ENCODE assay signal across 9 mouse cellular contexts in genomic region chr9:59551620-59552031, GRCm38 (mm10). TPM values are rescaled to one million over a fixed set of nuclear protein-coding genes. Genes with fewer than 3 reads are reported as not detected.
A peak's percentile ranks its signal among the peaks of the same experiment; 100 is the strongest.
DNase-seq lines count a peak whose midpoint lies in the region; ATAC-seq lines count a peak whose summit lies in the region.
"Had no signal": no experiment of that assay in that cellular context is flagged by ENCODE, and none has a peak within 500 bp of the region (broad histone marks: within the 10 kb centered on the region; RNA-seq: fewer than 3 reads in every experiment).

No protein-coding gene starts in this region.

- H3K4me1 ChIP-seq in intestine, embryonic 15.5 days (replicated peaks), result 0 out of 2 replicates have a peak, but pooled peaks cover 3% of the 10 kb centered on the region
- H3K4me1 ChIP-seq: limb, embryonic 13.5 days had no signal

- WGBS in intestine, embryonic 15.5 days, result 65% methylated on average over 3 of the region's 3 CpGs

- no peak overlapping the region for H3K27ac ChIP-seq in intestine, embryonic 15.5 days
- H3K27ac ChIP-seq: limb, embryonic 13.5 days had no signal

- peak; percentile 51 to 73 for DNase-seq in adrenal gland, adult (ENCODE audit: inconsistent age in 2 of 2, low spot score in 1 of 2)
- DNase-seq in adrenal gland, adult 18-20 months (ENCODE audit: low spot score in 2 of 2), result no peak
- peak; percentile 65 to 79 for DNase-seq in right cerebral cortex, adult 2 months (ENCODE audit: low spot score in 2 of 2)
- DNase-seq in right cerebral cortex, postnatal 14 days, result no peak
- DNase-seq in left cerebral cortex, postnatal 36 days (ENCODE audit: low spot score in 2 of 2), result peak; percentile 52 to 73
- DNase-seq in testis, postnatal 10 days (ENCODE audit: low spot score), result peak; percentile 74
- DNase-seq in thymus, adult 18-20 months, result no peak

- peaks cover 3% of the 10 kb centered on the region for H3K36me3 ChIP-seq in intestine, embryonic 15.5 days

- intact Hi-C loops in left cerebral cortex, postnatal 36 days (cut with DNase I), result no loop called here

- no peak overlapping the region for H3K4me2 ChIP-seq in intestine, embryonic 15.5 days (replicated peaks)
- H3K4me2 ChIP-seq: limb, embryonic 13.5 days had no signal

- ATAC-seq in intestine, embryonic 15.5 days, result no peak

- H3K4me3 ChIP-seq in intestine, embryonic 15.5 days (replicated peaks), result no peak overlapping the region
- H3K4me3 ChIP-seq: limb, embryonic 13.5 days had no signal

- no peak overlapping the region for H3K9ac ChIP-seq in intestine, embryonic 15.5 days
- H3K9ac ChIP-seq: limb, embryonic 13.5 days had no signal

- no peaks in the 10 kb centered on the region for H3K27me3 ChIP-seq in intestine, embryonic 15.5 days (replicated peaks)
- H3K27me3 ChIP-seq: limb, embryonic 13.5 days had no signal

- no peaks in the 10 kb centered on the region for H3K9me3 ChIP-seq in intestine, embryonic 15.5 days
- H3K9me3 ChIP-seq: limb, embryonic 13.5 days had no signal

RNA-seq across cellular contexts. Expression of gene Tmem202, which starts 12.0 kb away (rescaled TPM):
- 1 to 10 TPM; 2.9 to 3.1 TPM for total RNA-seq in adrenal gland, adult 18-20 months (2021)
- total RNA-seq in left cerebral cortex, postnatal 36 days (2021), result 1 to 10 TPM; 3.9 to 5.3 TPM
- polyA plus RNA-seq in intestine, embryonic 15.5 days (2015; fragmentation: Nextera tagmentation; extraction: Ambion mirVana), result 0.35 TPM in 1 of 2 replicates, not detected in the other

RNA-seq across cellular contexts. Expression of gene Hexa, which starts 12.3 kb away (rescaled TPM):
- total RNA-seq in adrenal gland, adult 18-20 months (2021), result 100 to 1,000 TPM; 110 to 154 TPM
- 10 to 100 TPM; 47.0 to 50.8 TPM for total RNA-seq in left cerebral cortex, postnatal 36 days (2021)
- polyA plus RNA-seq in intestine, embryonic 15.5 days (2015; fragmentation: Nextera tagmentation; extraction: Ambion mirVana), result 108 and 120 TPM in 2 replicates

RNA-seq across cellular contexts. Expression of gene Celf6, which starts 26.1 kb away (rescaled TPM):
- 1 to 10 TPM; 5.0 to 5.7 TPM for total RNA-seq in adrenal gland, adult 18-20 months (2021)
- total RNA-seq in left cerebral cortex, postnatal 36 days (2021), result 10 to 100 TPM; 21.4 to 28.7 TPM
- polyA plus RNA-seq in intestine, embryonic 15.5 days (2015; fragmentation: Nextera tagmentation; extraction: Ambion mirVana), result 3.8 and 4.2 TPM in 2 replicates

Comparison
In these comparisons a context has a peak if more than half of its experiments do, and no peak if none do; other contexts are left out.
1. DNase-seq: peak in adrenal gland, adult (2 of 2), right cerebral cortex, adult 2 months (2 of 2), left cerebral cortex, postnatal 36 days (2 of 2) and testis, postnatal 10 days (single experiment); none in adrenal gland, adult 18-20 months (0 of 2), right cerebral cortex, postnatal 14 days (single experiment) and thymus, adult 18-20 months (0 of 2).